Mouse (Mus musculus): ENCODE results near the gene Slc2a4. TPM values are rescaled to one million over a fixed set of nuclear protein-coding genes. Genes with fewer than 3 reads are reported as not detected.
A peak's percentile ranks its signal among the peaks of the same experiment; 100 is the strongest.
"Not testable (repeated sequence)": the region's sequence is repeated elsewhere in the genome, so short reads cannot be mapped to it uniquely, and the experiment has no call there.

The Slc2a4 gene
- polyA plus RNA-seq, 1 experiment from 2014 or later: 22.1 TPM

GRCm38 (mm10) chr11:69922012-69922756 is 25.8 kb downstream of the Slc2a4 start:
- Histone ChIP-seq H3K4me3 (replicated peaks) (peak overlapping the region; percentile 76), H3K27me3 (no peaks in the 10 kb centered on the region), H3K4me1 (peaks cover 28% of the 10 kb centered on the region), H3K9ac (peak overlapping the region; percentile 69), H3K9me3 (replicated peaks) (no peaks in the 10 kb centered on the region), H3K27ac (peak overlapping the region; percentile 100), H3K4me2 (peak overlapping the region; percentile 89), H3K36me3 (peaks cover 20% of the 10 kb centered on the region)
- ATAC-seq (replicated peaks; ENCODE audit: low FRiP score): no peak
- WGBS: 2% methylated on average over 12 of the region's 12 CpGs

GRCm38 (mm10) chr11:69921114-69922011 is 26.6 kb downstream of the Slc2a4 start, which contains the start of gene Eif5a:
Gene Eif5a, minus strand, starts transcription at chr11:69921958.
- Histone ChIP-seq H3K27ac (peak within 1 kb of the TSS; percentile 100), H3K27me3 (no peaks in the 10 kb centered on the region), H3K4me1 (peaks cover 33% of the 10 kb centered on the region), H3K9me3 (replicated peaks) (no peaks in the 10 kb centered on the region), H3K4me2 (peak within 1 kb of the TSS; percentile 89), H3K36me3 (peaks cover 28% of the 10 kb centered on the region), H3K4me3 (replicated peaks) (peak within 1 kb of the TSS; percentile 76), H3K9ac (peak within 1 kb of the TSS; percentile 96)
- peak; percentile 96 for ATAC-seq (replicated peaks; ENCODE audit: low FRiP score)
- WGBS: under 1% methylated on average over 78 of the region's 78 CpGs

- H3K9ac ChIP-seq: peak overlapping the region; percentile 96
- peaks cover 37% of the 10 kb centered on the region for H3K36me3 ChIP-seq
- H3K27ac ChIP-seq: peak overlapping the region; percentile 100
- peak overlapping the region; percentile 76 for H3K4me3 ChIP-seq (replicated peaks)
- peak; percentile 9 for ATAC-seq (replicated peaks; ENCODE audit: low FRiP score)
- H3K4me2 ChIP-seq: peak overlapping the region; percentile 89
- under 1% methylated on average over 64 of the region's 65 CpGs for WGBS
- H3K4me1 ChIP-seq: peaks cover 42% of the 10 kb centered on the region
- H3K9me3 ChIP-seq (replicated peaks): no peaks in the 10 kb centered on the region
- H3K27me3 ChIP-seq: no peaks in the 10 kb centered on the region
These were observed 27.5 kb downstream of the Slc2a4 start for GRCm38 (mm10) chr11:69920266-69921031.

- Histone ChIP-seq H3K9me3 (replicated peaks) (no peaks in the 10 kb centered on the region), H3K27me3 (no peaks in the 10 kb centered on the region), H3K4me1 (peaks cover 49% of the 10 kb centered on the region), H3K27ac (peak overlapping the region; percentile 100), H3K4me2 (peak overlapping the region; percentile 89), H3K9ac (peak overlapping the region; percentile 96), H3K36me3 (peaks cover 44% of the 10 kb centered on the region), H3K4me3 (replicated peaks) (peak overlapping the region; percentile 76)
- under 1% methylated on average over 17 of the region's 17 CpGs for WGBS
- 0 out of 2 replicates have a peak, but pooled peaks have one; percentile 3 for ATAC-seq (replicated peaks; ENCODE audit: low FRiP score)
These were observed 28.2 kb downstream of the Slc2a4 start for GRCm38 (mm10) chr11:69919661-69920265.

GRCm38 (mm10) chr11:69919053-69919452 is 28.9 kb downstream of the Slc2a4 start:
- peak overlapping the region; percentile 96; the same call in 1 of the 2 replicates for H3K9ac ChIP-seq
- peaks cover 54% of the 10 kb centered on the region for H3K4me1 ChIP-seq
- H3K27ac ChIP-seq: peak overlapping the region; percentile 100
- H3K36me3 ChIP-seq: peaks cover 46% of the 10 kb centered on the region
- no peaks in the 10 kb centered on the region for H3K27me3 ChIP-seq
- 82% methylated on average over 9 of the region's 9 CpGs for WGBS
- H3K9me3 ChIP-seq (replicated peaks): no peaks in the 10 kb centered on the region
- peak overlapping the region; percentile 89 for H3K4me2 ChIP-seq
- peak overlapping the region; percentile 76 for H3K4me3 ChIP-seq (replicated peaks)
- ATAC-seq (replicated peaks; ENCODE audit: low FRiP score): no peak

GRCm38 (mm10) chr11:69918118-69918517 is 29.9 kb downstream of the Slc2a4 start:
- Histone ChIP-seq H3K27ac (no peak overlapping the region), H3K4me3 (replicated peaks) (no peak overlapping the region), H3K4me1 (peaks cover 60% of the 10 kb centered on the region), H3K9me3 (replicated peaks) (no peaks in the 10 kb centered on the region), H3K27me3 (no peaks in the 10 kb centered on the region), H3K9ac (no peak overlapping the region), H3K36me3 (peaks cover 51% of the 10 kb centered on the region), H3K4me2 (no peak overlapping the region)
- no peak for ATAC-seq (replicated peaks; ENCODE audit: low FRiP score)
- WGBS: 82% methylated on average over 5 of the region's 5 CpGs

- peaks cover 57% of the 10 kb centered on the region for H3K36me3 ChIP-seq
- no peak overlapping the region for H3K27ac ChIP-seq
- H3K4me2 ChIP-seq: no peak overlapping the region
- no peak overlapping the region for H3K4me3 ChIP-seq (replicated peaks)
- H3K27me3 ChIP-seq: no peaks in the 10 kb centered on the region
- no peaks in the 10 kb centered on the region for H3K9me3 ChIP-seq (replicated peaks)
- 88% methylated on average over 8 of the region's 8 CpGs for WGBS
- H3K9ac ChIP-seq: no peak overlapping the region
- no peak for ATAC-seq (replicated peaks; ENCODE audit: low FRiP score)
- H3K4me1 ChIP-seq: peaks cover 62% of the 10 kb centered on the region
These were observed 30.5 kb downstream of the Slc2a4 start for GRCm38 (mm10) chr11:69917379-69917948.

- 52% methylated on average over 7 of the region's 7 CpGs for WGBS
- ATAC-seq (replicated peaks; ENCODE audit: low FRiP score); H3K4me2 ChIP-seq; H3K4me3 ChIP-seq (replicated peaks); H3K27me3 ChIP-seq; H3K27ac ChIP-seq; H3K9ac ChIP-seq; H3K9me3 ChIP-seq (replicated peaks): not testable (repeated sequence)
- Histone ChIP-seq H3K36me3 (peaks cover 64% of the 10 kb centered on the region), H3K4me1 (peaks cover 58% of the 10 kb centered on the region)
These were observed 31.2 kb downstream of the Slc2a4 start for GRCm38 (mm10) chr11:69916652-69917378.

- 60% methylated on average over 5 of the region's 5 CpGs for WGBS
- Histone ChIP-seq H3K4me1 (peaks cover 58% of the 10 kb centered on the region), H3K4me2 (peak overlapping the region; percentile 87), H3K27ac (no peak overlapping the region), H3K9me3 (replicated peaks) (no peaks in the 10 kb centered on the region), H3K36me3 (peaks cover 72% of the 10 kb centered on the region), H3K9ac (no peak overlapping the region), H3K27me3 (no peaks in the 10 kb centered on the region), H3K4me3 (replicated peaks) (no peak overlapping the region; the same call in 1 of the 2 replicates)
- ATAC-seq (replicated peaks; ENCODE audit: low FRiP score): no peak
These were observed 32.0 kb downstream of the Slc2a4 start for GRCm38 (mm10) chr11:69915667-69916627.

All from kidney, embryonic 15.5 days (tissue).